Mouse (Mus musculus): ENCODE measurements around the gene Serping1. TPM values are rescaled to one million over a fixed set of nuclear protein-coding genes. Genes with fewer than 3 reads are reported as not detected.

The Serping1 gene
- total RNA-seq, 2 experiments from 2014 or later, result 79.2 to 110 TPM

Small RNAs within 50 kb of the gene (microRNA-seq; reads per million reads assigned to microRNA genes)
- 7,289 reads per million, percentile 92 among the genes with 10 or more reads in this experiment for gene Mir130a

Other genes starting within 250 kb of the Serping1 start
- gene Ctnnd1, start 124.7 kb downstream of the Serping1 start, total RNA-seq (2021), result 100 to 1,000 TPM; 112 to 126 TPM
- gene Btbd18, start 116.4 kb downstream of the Serping1 start, total RNA-seq (2021), result under 1 TPM in 1 of 2 experiments, not detected in 1; 0.15 TPM
- 10 to 100 TPM; 55.4 to 67.6 TPM for gene Selenoh, start 104.7 kb downstream of the Serping1 start, total RNA-seq (2021)
- gene Gm28635, start 97.4 kb downstream of the Serping1 start, total RNA-seq (2021), result not detected
- 10 to 100 TPM; 18.3 to 19.5 TPM for gene Med19, start 97.0 kb downstream of the Serping1 start, total RNA-seq (2021)
- gene Tmx2, start 96.3 kb downstream of the Serping1 start, total RNA-seq (2021), result 100 to 1,000 TPM in 1 of 2 experiments, 10 to 100 TPM in 1; 92.0 to 107 TPM
- 10 to 100 TPM; 48.9 to 49.5 TPM for gene Zdhhc5, start 60.3 kb downstream of the Serping1 start, total RNA-seq (2021)
- 10 to 100 TPM; 15.5 to 15.9 TPM for gene Clp1, start 48.1 kb downstream of the Serping1 start, total RNA-seq (2021)
- gene Ypel4, start 41.4 kb downstream of the Serping1 start, total RNA-seq (2021), result 1 to 10 TPM; 4.2 to 7.9 TPM
- 1 to 10 TPM; 3.1 to 7.9 TPM for gene Gm19426, start 31.8 kb downstream of the Serping1 start, total RNA-seq (2021)
- 10 to 100 TPM; 29.5 to 31.3 TPM for gene Ube2l6, start 23.4 kb upstream of the Serping1 start, total RNA-seq (2021)
- gene Smtnl1, start 47.2 kb upstream of the Serping1 start, total RNA-seq (2021), result 10 to 100 TPM in 1 of 2 experiments, 1 to 10 TPM in 1; 3.8 to 21.0 TPM
- 10 to 100 TPM; 66.0 to 69.7 TPM for gene Timm10, start 51.6 kb upstream of the Serping1 start, total RNA-seq (2021)
- gene Slc43a1, start 63.4 kb upstream of the Serping1 start, total RNA-seq (2021), result 1 to 10 TPM; 7.9 to 8.0 TPM
- gene Rtn4rl2, start 111.3 kb upstream of the Serping1 start, total RNA-seq (2021), result 1 to 10 TPM; 1.3 to 2.1 TPM
- gene Slc43a3, start 161.1 kb upstream of the Serping1 start, total RNA-seq (2021), result 10 to 100 TPM; 56.3 to 69.7 TPM
- 10 to 100 TPM in 1 of 2 experiments, 1 to 10 TPM in 1; 5.4 to 14.4 TPM for gene Prg2, start 205.0 kb upstream of the Serping1 start, total RNA-seq (2021)
- under 1 TPM; 0.48 to 0.73 TPM for gene Prg3, start 212.8 kb upstream of the Serping1 start, total RNA-seq (2021)